Mouse (Mus musculus): Measurements from ENCODE around the gene Zfp345.
"Not testable (repeated sequence)": the region's sequence is repeated elsewhere in the genome, so short reads cannot be mapped to it uniquely, and the experiment has no call there.

The Zfp345 gene

DNA sequence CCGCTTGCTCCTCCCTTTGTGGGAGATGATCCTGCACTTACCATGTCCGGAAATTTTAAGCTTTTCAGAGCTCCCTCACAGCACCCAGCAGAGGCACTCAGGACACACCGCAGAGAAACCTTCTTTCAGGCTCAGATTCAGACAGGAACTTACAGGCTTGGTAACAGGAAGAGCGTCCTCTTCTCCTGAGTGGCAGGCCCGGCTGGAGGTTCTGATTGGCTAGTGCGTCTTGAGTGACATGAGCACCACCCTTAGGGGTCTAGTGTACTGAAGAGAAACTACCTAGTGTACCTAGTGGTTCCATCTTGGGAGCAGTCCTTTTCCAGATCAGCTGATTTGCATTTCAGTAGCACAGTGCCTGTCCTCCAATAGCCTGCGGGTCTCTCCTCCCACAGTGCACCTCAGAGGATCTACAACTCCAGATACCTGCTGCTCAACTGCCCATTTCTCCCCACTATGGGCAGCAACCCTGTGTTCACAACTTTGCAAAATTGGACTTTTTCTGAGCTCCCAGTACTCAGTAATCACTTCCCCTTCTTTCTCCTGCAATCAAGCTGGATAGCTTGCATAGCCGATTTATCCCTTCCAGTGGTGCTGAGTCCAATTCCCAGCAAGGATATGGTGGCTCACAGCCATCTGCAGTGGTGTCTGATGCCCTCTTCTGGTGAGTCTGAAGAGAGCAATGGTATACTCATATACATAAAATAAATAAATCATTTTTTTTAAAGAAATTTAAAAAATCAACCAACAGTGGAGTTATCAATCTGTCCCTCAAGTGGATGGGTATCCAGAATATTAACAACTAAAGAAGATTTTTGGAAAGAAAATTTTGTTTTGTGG, at the start of gene Zfp345:
Gene Zfp345 (minus strand): TSS at position 153 of the 840 bp plus-strand sequence.
- peak; percentile 19 for DNase-seq (ENCODE audit: low spot score)

- DNase-seq (ENCODE audit: low spot score): peak; percentile 2
Measured at GRCm38 (mm10) chr2:150525703-150526207, 40.9 kb upstream of the Zfp345 start.

- DNase-seq (ENCODE audit: low spot score): no peak
Measured at GRCm38 (mm10) chr2:150512837-150513236, 27.9 kb upstream of the Zfp345 start.

DNA sequence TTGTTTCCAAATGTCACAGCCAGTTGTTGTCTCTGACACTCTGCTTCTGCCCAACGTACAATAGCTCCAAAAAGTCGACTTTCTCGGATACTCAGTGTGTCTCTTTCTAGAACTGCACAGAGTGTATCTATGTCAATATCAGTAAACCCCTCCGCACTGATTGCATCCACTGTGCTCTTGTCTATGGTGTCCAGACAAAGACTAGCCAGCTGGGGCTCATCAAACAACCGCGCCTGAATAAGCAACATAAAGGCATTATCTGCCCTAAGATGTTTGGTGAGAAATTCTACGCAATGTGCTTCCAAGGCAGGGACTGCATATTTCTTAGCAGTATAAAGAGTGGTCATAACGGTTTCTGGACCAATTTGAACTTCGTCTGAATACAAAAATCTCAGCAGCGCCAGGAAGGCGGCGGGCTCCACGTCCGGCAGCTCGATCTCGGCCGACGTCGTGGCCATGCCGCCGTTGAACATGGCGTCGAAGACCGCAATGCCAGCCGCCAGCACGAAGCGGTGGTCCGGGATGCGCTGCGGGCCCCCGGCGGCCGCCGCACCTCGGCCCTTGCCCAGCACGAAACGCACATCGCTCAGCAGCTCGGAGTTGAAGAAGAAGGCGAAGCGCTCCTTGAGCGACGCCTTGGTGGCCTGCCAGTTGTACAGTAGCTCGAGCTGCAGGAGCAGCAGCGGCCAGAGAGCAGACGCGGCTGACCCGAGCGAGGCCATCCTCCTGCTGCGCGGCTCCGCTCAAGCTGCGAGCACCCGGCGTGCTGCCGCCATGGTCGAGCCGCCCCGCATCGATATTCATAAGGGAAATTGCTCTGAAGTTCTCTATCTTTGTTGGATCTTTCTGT, 15.5 kb upstream of the Zfp345 start:
- not testable (repeated sequence) for DNase-seq (ENCODE audit: low spot score)

GRCm38 (mm10) chr2:150493031-150493430, 8.1 kb upstream of the Zfp345 start:
- DNase-seq (ENCODE audit: low spot score): no peak

- DNase-seq (ENCODE audit: low spot score): peak; percentile 76
Measured at GRCm38 (mm10) chr2:150451180-150451919, 33.5 kb downstream of the Zfp345 start, which contains the start of gene Zfp442. Gene Zfp442, minus strand, starts transcription at chr2:150451486.

GRCm38 (mm10) chr2:150439084-150439483, 45.8 kb downstream of the Zfp345 start:
- DNase-seq (ENCODE audit: low spot score): not testable (repeated sequence)
